Mouse (Mus musculus) testis, adult 10 weeks (tissue): ENCODE data around the gene Eef1b2. TPM values are rescaled to one million over a fixed set of nuclear protein-coding genes. Genes with fewer than 3 reads are reported as not detected.

ENCODE experiments used
- polyA plus RNA-seq: library from polyadenylated mRNA; stranded (reverse); fragments of 350-450 nt; fragmentation: Illumina TruSeq; extraction: RNeasy Lipid Tissue Mini Kit (QIAGEN cat#74804); gene quantifications from one replicate; pipeline ENCODE4 v1.2.3, GENCODE M21; 2014; ENCODE audit warnings: low read depth, low replicate concordance

Eef1b2 gene
- 171 TPM for polyA plus RNA-seq

DNA sequence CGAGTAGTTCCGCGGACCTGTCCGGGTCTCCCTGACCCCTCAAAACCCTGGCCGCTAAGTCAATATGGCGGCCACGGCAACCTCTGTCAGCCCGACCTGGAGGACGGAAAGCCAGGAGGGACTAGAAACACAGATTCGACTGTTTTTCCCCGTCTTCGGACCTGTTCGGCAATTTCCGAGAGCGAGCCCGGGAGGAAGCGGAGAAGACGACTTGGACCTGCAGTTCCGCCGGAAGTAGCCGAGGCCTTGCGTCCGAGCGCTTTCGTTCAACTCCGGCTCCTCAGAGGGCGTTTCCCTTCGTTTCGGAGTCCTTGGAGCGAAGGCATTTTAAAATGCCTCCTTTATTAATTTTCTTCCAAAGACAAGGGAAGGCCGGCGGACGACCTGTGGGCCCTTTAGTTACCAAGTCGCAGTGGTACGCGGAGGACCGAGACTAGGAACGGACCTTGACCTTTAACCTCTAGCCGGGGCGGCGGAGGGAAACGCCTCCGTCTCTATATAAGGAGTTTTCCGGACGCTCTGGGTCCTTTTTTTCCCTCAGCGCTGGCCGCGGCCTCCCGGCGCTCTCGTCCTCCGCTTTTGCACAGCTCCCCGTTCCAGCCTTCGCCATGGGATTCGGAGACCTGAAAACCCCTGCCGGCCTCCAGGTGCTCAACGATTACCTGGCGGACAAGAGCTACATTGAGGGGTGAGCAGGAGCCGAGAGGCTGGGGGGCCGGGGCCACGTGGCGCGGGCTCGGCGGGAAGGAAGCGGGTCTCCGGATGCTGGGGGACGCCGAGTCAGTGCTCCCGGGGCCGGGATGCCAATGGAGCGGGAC lies at the start of gene Eef1b2, which contains the start of gene Ndufs1:
Gene Eef1b2 (plus strand): TSS at position 222 of the 818 bp plus-strand sequence.
Gene Ndufs1 (minus strand): TSS at position 230 of the 818 bp plus-strand sequence.

DNA sequence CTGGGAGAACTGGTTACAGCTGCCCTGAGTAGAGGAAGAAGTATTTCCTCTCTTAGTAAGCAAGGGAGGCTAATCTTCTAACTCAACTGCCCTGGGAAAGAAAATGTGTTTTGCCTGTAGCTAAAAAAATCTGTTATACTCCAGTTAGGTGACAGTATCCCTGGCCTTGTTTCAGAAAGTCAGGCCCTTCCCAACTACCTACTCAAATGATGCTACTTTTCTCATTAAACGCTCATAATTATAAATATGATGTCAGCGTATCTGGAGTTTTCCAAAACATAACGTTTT lies 37.6 kb downstream of the Eef1b2 start, which contains the start of gene Gpr1:
Gene Gpr1 (minus strand): TSS at position 273 of the 288 bp plus-strand sequence.

Other genes with a start within 250 kb of the Eef1b2 start
- 5.3 TPM for gene Ino80d, start 62.2 kb upstream of the Eef1b2 start, polyA plus RNA-seq
- gene Ndufs1, start within 50 bp of the Eef1b2 start, polyA plus RNA-seq = 119 TPM
- 0.10 TPM for gene Gpr1, start 37.7 kb downstream of the Eef1b2 start, polyA plus RNA-seq
- gene Zdbf2, start 96.4 kb downstream of the Eef1b2 start, polyA plus RNA-seq = 112 TPM